Mouse (Mus musculus): ENCODE measurements around the gene Abhd18.
"Not testable (repeated sequence)": the region's sequence is repeated elsewhere in the genome, so short reads cannot be mapped to it uniquely, and the experiment has no call there.

- TF ChIP-seq CTCF (conservative IDR thresholded peaks at IDR 0.05; ENCODE audit: insufficient read depth, insufficient read length, low read depth, low read length) = peak; percentile 45; the same call in 1 of the 2 replicates
- not testable (repeated sequence) for TF ChIP-seq POLR2A (IDR thresholded peaks at IDR 0.05; ENCODE audit: low read depth, low read length)
Observed at GRCm38 (mm10) chr3:40846473-40846956, 255 bp upstream of the Abhd18 start, which contains the start of gene Mfsd8.
